In genomic region chr3:51275956-51276398, GRCm38 (mm10) we compare ENCODE assay signal across 8 mouse cellular contexts. TPM values are rescaled to one million over a fixed set of nuclear protein-coding genes. Genes with fewer than 3 reads are reported as not detected.
DNase-seq lines count a peak whose midpoint lies in the region; ATAC-seq and TF ChIP-seq lines count a peak whose summit lies in the region.

No protein-coding gene starts in this region.

- no peak overlapping the region for H3K27ac ChIP-seq in cerebellum, adult 2 months (ENCODE audit: insufficient read depth, low read length)
- H3K27ac ChIP-seq in forebrain, postnatal 0 days (ENCODE audit: low read depth, low read length), result peak overlapping the region; percentile 94
- peak overlapping the region; percentile 99 for H3K27ac ChIP-seq in lung, embryonic 15.5 days

- ATAC-seq in forebrain, postnatal 0 days, result peak; percentile 99
- ATAC-seq in lung, embryonic 15.5 days (ENCODE audit: borderline replicate concordance, extremely low read depth, low FRiP score, low TSS enrichment), result peak; percentile 98

- peak overlapping the region; percentile 78 for H3K9ac ChIP-seq in forebrain, postnatal 0 days
- peak overlapping the region; percentile 82 for H3K9ac ChIP-seq in lung, embryonic 15.5 days

- under 1% methylated on average over 32 of the region's 33 CpGs for WGBS in cerebellum, adult 2 months
- 1% methylated on average over 33 of the region's 33 CpGs for WGBS in forebrain, postnatal 0 days
- under 1% methylated on average over 28 of the region's 33 CpGs for WGBS in lung, embryonic 15.5 days

- H3K27me3 ChIP-seq in cerebellum, adult 2 months (ENCODE audit: control insufficient read depth, insufficient read depth, low read length), result no peaks in the 10 kb centered on the region
- no peaks in the 10 kb centered on the region for H3K27me3 ChIP-seq in forebrain, postnatal 0 days (ENCODE audit: insufficient read depth, low read length)
- H3K27me3 ChIP-seq in lung, embryonic 15.5 days, result no peaks in the 10 kb centered on the region

- H3K4me3 ChIP-seq in cerebellum, adult 2 months (replicated peaks; ENCODE audit: insufficient read depth, low read depth, low read length), result peak overlapping the region; percentile 81
- H3K4me3 ChIP-seq in forebrain, postnatal 0 days (ENCODE audit: low read depth, low read length), result peak overlapping the region; percentile 95
- H3K4me3 ChIP-seq in lung, embryonic 15.5 days, result peak overlapping the region; percentile 94

- H3K4me2 ChIP-seq in forebrain, postnatal 0 days (ENCODE audit: low read depth), result peak overlapping the region; percentile 58
- peak overlapping the region; percentile 66 for H3K4me2 ChIP-seq in lung, embryonic 15.5 days

- H3K4me1 ChIP-seq in cerebellum, adult 2 months (ENCODE audit: control insufficient read depth, insufficient read depth, low read length), result no peaks in the 10 kb centered on the region
- H3K4me1 ChIP-seq in forebrain, postnatal 0 days (ENCODE audit: insufficient read depth), result no peaks in the 10 kb centered on the region
- peaks cover 15% of the 10 kb centered on the region for H3K4me1 ChIP-seq in lung, embryonic 15.5 days

- DNase-seq in MEL-GATA-1-ER (ENCODE audit: extremely low read depth, low read depth), result peak; percentile 99
- DNase-seq in cerebellum, adult 2 months, result peak; percentile 97 to 99
- peak; percentile 99 for DNase-seq in forebrain, postnatal 0 days
- DNase-seq in heart, postnatal 4 days, result peak; percentile 98
- peak; percentile 97 to 98 for DNase-seq in layer of hippocampus, adult 8-10 months (ENCODE audit: low spot score in 2 of 2)
- DNase-seq in ovary, adult 18-20 months (ENCODE audit: low spot score), result peak; percentile 98
- DNase-seq in thymus, postnatal 0 days (ENCODE audit: low spot score), result peak; percentile 100

- H3K36me3 ChIP-seq in forebrain, postnatal 0 days (ENCODE audit: insufficient read depth), result no peaks in the 10 kb centered on the region
- H3K36me3 ChIP-seq in lung, embryonic 15.5 days, result no peaks in the 10 kb centered on the region

- no peaks in the 10 kb centered on the region for H3K9me3 ChIP-seq in forebrain, postnatal 0 days (ENCODE audit: low read length)
- no peaks in the 10 kb centered on the region for H3K9me3 ChIP-seq in lung, embryonic 15.5 days

- 0 out of 2 replicates have a peak, but pooled peaks have one; percentile 10 for TF ChIP-seq POLR2A in cerebellum, adult 2 months (IDR thresholded peaks at IDR 0.05; ENCODE audit: borderline replicate concordance, insufficient read depth, low read length)

- no peak for TF ChIP-seq CTCF in cerebellum, adult 2 months (IDR thresholded peaks at IDR 0.05; ENCODE audit: borderline replicate concordance, insufficient read depth, low read depth, low read length)
- no peak for TF ChIP-seq CTCF in forebrain, postnatal 0 days (IDR thresholded peaks at IDR 0.05; ENCODE audit: low read depth)

RNA-seq across cellular contexts. Expression of gene Noct, which starts 51.7 kb away (rescaled TPM):
- 27.8 and 31.3 TPM in 2 replicates for polyA plus RNA-seq in cerebellum, adult 2 months (2012; rRNA removed)
- total RNA-seq in forebrain, postnatal 0 days (2014; rRNA removed), result 31.5 and 33.7 TPM in 2 replicates
- 27.0 and 32.6 TPM in 2 replicates for polyA plus RNA-seq in forebrain, postnatal 0 days (2015; fragmentation: Nextera tagmentation; extraction: Ambion mirVana)
- 10 to 100 TPM; 27.8 to 31.0 TPM for total RNA-seq in heart, postnatal 4 days (2021)
- total RNA-seq in layer of hippocampus, adult 8-10 months (2022), result 10 to 100 TPM; 51.9 to 55.4 (median 52.9) TPM
- 6.9 and 7.2 TPM in 2 replicates for polyA plus RNA-seq in lung, embryonic 15.5 days (2015; fragmentation: Nextera tagmentation; extraction: Ambion mirVana)
- polyA plus RNA-seq in thymus, postnatal 0 days (2015; fragmentation: Nextera tagmentation; extraction: Ambion mirVana), result 10.2 and 11.3 TPM in 2 replicates
